Mouse (Mus musculus) intestine, embryonic 15.5 days (tissue): ENCODE data around the gene Rrp12. TPM values are rescaled to one million over a fixed set of nuclear protein-coding genes. Genes with fewer than 3 reads are reported as not detected.

Experiments used
- ATAC-seq: fragments of 200-750 bp; cut with Nextera tagmentation; 2 replicates; pipeline ENCODE4 v1.8.0; 2017; ENCODE audit warnings: moderate TSS enrichment, moderate library complexity
- H3K27ac ChIP-seq: fragments of 300-500 bp; sonication (generic); 2 replicates; pipeline ENCODE4 v1.5.1; 2015; ENCODE audit warnings: mild to moderate bottlenecking, inconsistent platforms
- H3K27me3 ChIP-seq: fragments of 300-500 bp; sonication (generic); replicated peaks from 2 replicates; pipeline ENCODE4 v1.6.1; 2015; ENCODE audit warnings: inconsistent platforms
- H3K36me3 ChIP-seq: fragments of 300-500 bp; sonication (generic); 2 replicates; pipeline ENCODE4 v1.6.1; 2015; ENCODE audit warnings: inconsistent platforms
- H3K4me1 ChIP-seq: fragments of 300-500 bp; sonication (generic); replicated peaks from 2 replicates; pipeline ENCODE4 v1.6.1; 2015; ENCODE audit warnings: inconsistent platforms
- H3K4me2 ChIP-seq: fragments of 300-500 bp; sonication (generic); replicated peaks from 2 replicates; pipeline ENCODE4 v1.6.1; 2015; ENCODE audit warnings: mild to moderate bottlenecking, inconsistent platforms
- H3K4me3 ChIP-seq: fragments of 300-500 bp; sonication (generic); replicated peaks from 2 replicates; pipeline ENCODE4 v1.5.1; 2015; ENCODE audit warnings: inconsistent platforms
- H3K9ac ChIP-seq: fragments of 300-500 bp; sonication (generic); 2 replicates; pipeline ENCODE4 v1.6.1; 2015; ENCODE audit warnings: inconsistent platforms
- H3K9me3 ChIP-seq: fragments of 300-500 bp; sonication (generic); 2 replicates; pipeline ENCODE4 v1.6.1; 2016; ENCODE audit warnings: inconsistent platforms
- WGBS: fragments of 180-500 bp; shearing (Covaris S2); methylation state at CpG from one replicate; pipeline ENCODE4 v1.1.7; 2015; 5-methylcytosine and 5-hydroxymethylcytosine counted together
- polyA plus RNA-seq: library from polyadenylated mRNA; unstranded; fragments of >200 nt; fragmentation: Nextera tagmentation; extraction: Ambion mirVana; gene quantifications from 2 replicates; pipeline ENCODE4 v1.2.1, GENCODE M21; 2015

Rrp12 gene
- polyA plus RNA-seq, 1 experiment from 2014 or later, result 18.1 TPM

DNA sequence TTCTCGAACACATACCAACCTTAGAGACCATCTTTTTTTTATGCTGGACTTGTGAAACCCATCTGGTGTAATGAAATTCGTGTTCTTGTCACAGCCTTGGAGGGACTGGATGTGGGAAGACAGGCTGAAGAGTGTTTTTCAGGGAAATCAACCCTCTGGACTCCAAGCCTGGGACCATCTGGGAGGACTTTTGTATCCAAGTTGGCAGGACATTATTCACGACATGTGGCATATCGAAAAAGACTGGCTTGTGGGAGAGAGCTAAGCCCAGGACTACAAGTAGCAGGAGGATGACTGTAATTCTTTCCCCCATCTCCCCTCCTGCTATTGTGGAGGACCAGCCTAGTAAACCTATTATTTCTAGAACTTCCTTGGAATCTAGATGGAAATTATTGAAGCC lies 53.8 kb downstream of the Rrp12 start:
- no peak for ATAC-seq

GRCm38 (mm10) chr19:41841105-41841750 lies 54.7 kb downstream of the Rrp12 start:
- whole genome bisulfite sequencing, result 73% methylated on average over 7 of the region's 7 CpGs
- no peak for ATAC-seq
- H3K36me3 ChIP-seq, result no peaks in the 10 kb centered on the region
- H3K9ac ChIP-seq, result no peak overlapping the region
- H3K9me3 ChIP-seq, result no peaks in the 10 kb centered on the region
- peaks cover 11% of the 10 kb centered on the region; the same call in 1 of the 2 replicates for H3K4me1 ChIP-seq
- H3K4me2 ChIP-seq, result no peak overlapping the region
- H3K27me3 ChIP-seq, result no peaks in the 10 kb centered on the region
- H3K4me3 ChIP-seq, result no peak overlapping the region
- no peak overlapping the region for H3K27ac ChIP-seq

More for the DNA sequence above, 53.8 kb downstream of the Rrp12 start:
- Histone ChIP-seq H3K9ac (no peak overlapping the region), H3K36me3 (no peaks in the 10 kb centered on the region), H3K27ac (no peak overlapping the region), H3K4me1 (peaks cover 14% of the 10 kb centered on the region; the same call in 1 of the 2 replicates), H3K4me3 (no peak overlapping the region), H3K9me3 (no peaks in the 10 kb centered on the region), H3K27me3 (no peaks in the 10 kb centered on the region), H3K4me2 (no peak overlapping the region)
- WGBS, result 84% methylated on average over 4 of the region's 4 CpGs

DNA sequence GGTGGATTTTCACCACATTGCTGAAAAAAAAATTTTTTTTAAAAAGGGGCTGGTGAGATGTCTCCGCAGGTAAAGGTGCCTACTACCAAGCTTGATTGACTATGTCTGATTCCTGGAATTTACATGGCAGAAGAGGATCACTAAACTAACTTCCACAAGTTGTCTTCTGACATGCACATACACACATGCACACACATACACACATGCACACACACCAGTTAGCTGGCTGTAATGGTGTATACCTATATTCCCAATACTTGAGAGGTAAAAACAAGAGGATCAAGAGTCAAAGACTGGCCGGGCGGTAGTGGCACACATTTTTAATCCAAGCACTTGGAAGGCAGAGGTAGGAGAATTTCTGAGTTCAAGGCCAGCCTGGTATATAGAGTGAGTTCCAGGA lies 56.3 kb downstream of the Rrp12 start:
- 91% methylated on average over 3 of the region's 3 CpGs for WGBS
- H3K4me3 ChIP-seq, result no peak overlapping the region
- no peak overlapping the region for H3K9ac ChIP-seq
- no peak for ATAC-seq
- no peaks in the 10 kb centered on the region for H3K27me3 ChIP-seq
- H3K27ac ChIP-seq, result peak overlapping the region; percentile 63
- no peaks in the 10 kb centered on the region for H3K36me3 ChIP-seq
- H3K9me3 ChIP-seq, result no peaks in the 10 kb centered on the region
- H3K4me2 ChIP-seq, result 0 out of 2 replicates have a peak overlapping the region, but pooled peaks have one; percentile 24
- peaks cover 8% of the 10 kb centered on the region; the same call in 1 of the 2 replicates for H3K4me1 ChIP-seq

GRCm38 (mm10) chr19:41838808-41839207 lies 57.2 kb downstream of the Rrp12 start:
- H3K9ac ChIP-seq, result no peak overlapping the region
- H3K27me3 ChIP-seq, result no peaks in the 10 kb centered on the region
- peak overlapping the region; percentile 47 for H3K4me2 ChIP-seq
- peak; percentile 74 for ATAC-seq
- H3K4me1 ChIP-seq, result peaks cover 8% of the 10 kb centered on the region; the same call in 1 of the 2 replicates
- no peaks in the 10 kb centered on the region for H3K9me3 ChIP-seq
- no peaks in the 10 kb centered on the region for H3K36me3 ChIP-seq
- peak overlapping the region; percentile 9; the same call in 1 of the 2 replicates for H3K4me3 ChIP-seq
- peak overlapping the region; percentile 77 for H3K27ac ChIP-seq
- WGBS, result 23% methylated on average over 6 of the region's 6 CpGs

GRCm38 (mm10) chr19:41837917-41838261 lies 58.1 kb downstream of the Rrp12 start:
- H3K9ac ChIP-seq, result no peak overlapping the region
- 35% methylated on average over 4 of the region's 4 CpGs for WGBS
- H3K27ac ChIP-seq, result peak overlapping the region; percentile 77
- no peaks in the 10 kb centered on the region for H3K9me3 ChIP-seq
- no peak overlapping the region for H3K4me3 ChIP-seq
- no peaks in the 10 kb centered on the region for H3K36me3 ChIP-seq
- H3K27me3 ChIP-seq, result no peaks in the 10 kb centered on the region
- peak; percentile 80 for ATAC-seq
- peak overlapping the region; percentile 47 for H3K4me2 ChIP-seq
- H3K4me1 ChIP-seq, result peaks cover 8% of the 10 kb centered on the region; the same call in 1 of the 2 replicates

- ATAC-seq, result no peak; the same call in 1 of the 2 replicates
- WGBS, result 29% methylated on average over 9 of the region's 9 CpGs
- Histone ChIP-seq H3K27me3 (no peaks in the 10 kb centered on the region), H3K9me3 (no peaks in the 10 kb centered on the region), H3K4me1 (peaks cover 8% of the 10 kb centered on the region; the same call in 1 of the 2 replicates), H3K27ac (peak overlapping the region; percentile 72), H3K36me3 (no peaks in the 10 kb centered on the region), H3K9ac (no peak overlapping the region), H3K4me3 (no peak overlapping the region), H3K4me2 (peak overlapping the region; percentile 47)
Observed at GRCm38 (mm10) chr19:41837194-41837916, 58.6 kb downstream of the Rrp12 start.

DNA sequence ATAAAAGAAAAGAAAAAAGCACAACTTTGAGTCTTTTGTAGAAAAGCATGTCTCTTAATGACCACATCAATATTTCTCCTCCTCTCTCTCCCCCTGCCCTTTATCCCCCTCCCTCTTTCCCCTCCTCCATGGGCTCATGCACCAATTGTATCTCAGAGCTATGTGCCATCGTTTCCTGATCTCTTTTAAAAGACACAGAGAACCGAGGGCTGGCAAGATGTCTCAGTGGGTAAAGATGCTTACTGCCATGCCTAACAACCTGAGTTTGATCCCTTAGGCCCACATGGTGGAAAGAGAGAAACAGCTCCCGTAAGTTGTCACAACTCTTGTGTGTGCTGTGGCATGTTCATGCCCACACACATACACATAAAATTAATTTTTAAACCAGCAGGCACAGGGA lies 59.3 kb downstream of the Rrp12 start:
- 38% methylated on average over 3 of the region's 3 CpGs for WGBS
- Histone ChIP-seq H3K27me3 (peaks cover 5% of the 10 kb centered on the region; the same call in 1 of the 2 replicates), H3K36me3 (no peaks in the 10 kb centered on the region), H3K9me3 (no peaks in the 10 kb centered on the region), H3K4me1 (peaks cover 13% of the 10 kb centered on the region), H3K9ac (no peak overlapping the region), H3K27ac (peak overlapping the region; percentile 72; the same call in 1 of the 2 replicates), H3K4me3 (no peak overlapping the region), H3K4me2 (no peak overlapping the region)
- ATAC-seq, result no peak

DNA sequence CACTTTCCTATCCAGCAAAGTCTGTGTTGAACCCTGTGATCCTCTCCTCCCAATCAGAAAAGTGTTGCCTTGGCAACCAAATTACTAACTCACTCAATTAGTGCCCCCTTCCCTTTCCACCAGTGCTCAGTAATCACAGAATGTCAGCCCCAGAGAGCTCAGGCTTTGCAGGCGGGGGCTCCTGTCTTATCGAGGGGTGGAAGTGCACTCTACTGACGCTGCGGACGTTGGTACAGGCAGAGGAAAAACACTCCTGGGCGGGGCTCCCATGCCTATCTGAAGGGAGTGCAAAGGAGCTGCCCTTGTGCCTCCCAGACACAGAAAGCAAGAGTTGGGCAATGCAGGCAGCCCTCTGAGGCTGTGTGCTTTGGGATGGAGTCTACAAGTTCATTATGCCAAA lies 60.2 kb downstream of the Rrp12 start:
- 2% methylated on average over 6 of the region's 6 CpGs for WGBS
- Histone ChIP-seq H3K36me3 (no peaks in the 10 kb centered on the region), H3K4me3 (no peak overlapping the region), H3K27me3 (peaks cover 6% of the 10 kb centered on the region; the same call in 1 of the 2 replicates), H3K9ac (no peak overlapping the region), H3K4me1 (peaks cover 17% of the 10 kb centered on the region), H3K27ac (peak overlapping the region; percentile 8), H3K4me2 (peak overlapping the region; percentile 33; the same call in 1 of the 2 replicates), H3K9me3 (no peaks in the 10 kb centered on the region)
- ATAC-seq, result peak; percentile 77

DNA sequence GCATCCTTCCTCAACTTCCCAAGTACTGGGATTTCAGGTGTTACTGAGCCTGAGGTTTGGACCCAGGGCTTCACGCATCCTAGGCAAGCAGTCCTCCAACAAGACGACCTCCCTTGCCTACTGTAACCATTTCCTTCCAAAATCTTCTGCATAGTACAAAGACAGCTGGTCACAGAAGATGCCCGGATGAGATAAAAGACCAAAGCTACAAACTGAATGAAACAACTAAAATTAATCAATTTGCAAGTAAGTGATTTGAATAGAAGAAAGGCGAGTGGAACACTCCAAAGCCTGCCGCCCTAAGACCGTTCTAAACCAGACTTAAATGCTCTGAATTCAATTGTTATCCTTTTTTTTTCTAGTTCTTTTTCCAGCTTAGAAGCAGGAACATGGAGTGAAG lies 60.6 kb downstream of the Rrp12 start:
- H3K36me3 ChIP-seq, result no peaks in the 10 kb centered on the region
- peaks cover 20% of the 10 kb centered on the region for H3K4me1 ChIP-seq
- H3K27me3 ChIP-seq, result peaks cover 6% of the 10 kb centered on the region; the same call in 1 of the 2 replicates
- H3K9me3 ChIP-seq, result no peaks in the 10 kb centered on the region
- no peak overlapping the region for H3K9ac ChIP-seq
- peak overlapping the region; percentile 8; the same call in 1 of the 2 replicates for H3K27ac ChIP-seq
- no peak for ATAC-seq
- no peak overlapping the region for H3K4me3 ChIP-seq
- 0 out of 2 replicates have a peak overlapping the region, but pooled peaks have one; percentile 33 for H3K4me2 ChIP-seq
- WGBS, result 61% methylated on average over 6 of the region's 6 CpGs

DNA sequence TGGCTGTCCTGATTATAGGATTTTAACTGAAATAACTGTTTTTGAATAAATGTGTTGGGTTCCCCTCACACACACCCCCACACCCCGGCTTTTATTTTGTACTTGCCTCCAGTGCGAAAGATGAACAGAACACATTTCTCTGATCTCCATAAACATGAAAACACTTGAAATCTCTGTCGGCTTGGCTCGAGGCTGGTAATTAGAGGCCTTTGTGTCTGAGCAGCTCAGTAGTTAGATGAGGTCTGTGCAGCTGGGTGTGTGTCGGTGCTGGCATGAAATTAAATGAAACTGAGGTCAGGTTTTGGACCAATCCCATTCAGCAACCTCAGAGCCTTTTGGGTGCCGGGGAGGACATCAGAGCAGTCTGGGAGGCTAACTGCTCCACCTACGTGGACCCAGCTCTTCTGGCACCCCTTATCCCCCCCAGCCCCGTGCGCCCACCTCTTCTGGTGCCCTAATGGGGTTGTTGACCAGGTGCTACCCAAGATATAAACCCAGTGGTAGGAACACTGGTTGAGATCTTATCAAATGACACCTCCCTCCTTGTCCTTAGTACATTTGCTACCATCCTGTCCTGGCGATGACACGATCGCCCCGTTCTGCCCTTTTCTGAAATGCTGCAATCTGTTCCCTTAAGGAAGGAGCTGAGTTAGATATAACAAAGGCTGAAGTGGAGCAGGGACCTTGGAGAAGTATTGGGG lies 63.3 kb downstream of the Rrp12 start:
- Histone ChIP-seq H3K4me1 (peaks cover 20% of the 10 kb centered on the region), H3K9me3 (no peaks in the 10 kb centered on the region), H3K36me3 (no peaks in the 10 kb centered on the region), H3K4me2 (peak overlapping the region; percentile 85), H3K9ac (no peak overlapping the region), H3K4me3 (no peak overlapping the region), H3K27ac (no peak overlapping the region), H3K27me3 (peaks cover 6% of the 10 kb centered on the region; the same call in 1 of the 2 replicates)
- ATAC-seq, result no peak
- WGBS, result 84% methylated on average over 13 of the region's 13 CpGs

DNA sequence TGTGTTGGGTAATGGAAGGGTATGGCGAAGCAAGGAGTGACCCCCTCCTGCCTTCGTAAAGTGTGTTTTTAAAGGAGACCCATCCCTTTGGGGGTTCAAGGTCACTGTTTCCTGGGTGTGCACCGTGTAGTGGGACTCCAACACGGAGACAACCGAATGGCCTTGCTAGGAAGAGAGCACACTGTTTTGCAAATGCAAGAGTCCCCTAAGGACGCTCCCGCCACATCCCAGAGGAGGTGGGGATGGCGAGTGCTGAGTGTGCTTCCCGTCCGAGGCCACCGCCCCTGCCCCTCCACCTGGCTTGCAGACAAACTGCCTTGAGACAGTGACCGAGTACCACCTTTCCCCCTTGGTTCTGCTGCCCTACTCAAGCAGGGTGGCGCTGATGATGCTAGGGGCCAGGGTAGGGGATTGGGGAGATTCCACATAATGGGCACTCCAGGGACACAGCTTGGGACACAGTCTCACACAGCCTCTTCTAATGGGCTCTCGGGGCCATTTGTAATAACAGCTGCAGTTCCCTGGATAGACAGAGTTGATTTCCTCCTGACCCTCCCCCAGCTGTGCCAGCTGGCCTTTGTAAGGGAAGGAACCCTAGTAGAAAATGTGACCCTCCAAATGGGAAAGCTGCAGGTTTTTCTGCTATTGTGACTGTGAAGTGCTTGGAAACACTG lies 64.1 kb downstream of the Rrp12 start:
- peak overlapping the region; percentile 85 for H3K4me2 ChIP-seq
- H3K4me1 ChIP-seq, result peaks cover 16% of the 10 kb centered on the region
- peaks cover 6% of the 10 kb centered on the region; the same call in 1 of the 2 replicates for H3K27me3 ChIP-seq
- peak overlapping the region; percentile 72 for H3K4me3 ChIP-seq
- H3K27ac ChIP-seq, result 0 out of 2 replicates have a peak overlapping the region, but pooled peaks have one; percentile 32
- H3K36me3 ChIP-seq, result no peaks in the 10 kb centered on the region
- no peak for ATAC-seq
- H3K9ac ChIP-seq, result 0 out of 2 replicates have a peak overlapping the region, but pooled peaks have one; percentile 73
- 12% methylated on average over 14 of the region's 14 CpGs for WGBS
- H3K9me3 ChIP-seq, result no peaks in the 10 kb centered on the region
